Mouse (Mus musculus) spleen, adult 12 weeks (tissue): ENCODE data around the gene Gcnt4.
"Not testable (repeated sequence)": the region's sequence is repeated elsewhere in the genome, so short reads cannot be mapped to it uniquely, and the experiment has no call there.

Experiments
- DNase-seq: peaks from one replicate; pipeline ENCODE4 v3.0.0; 2022; ENCODE audit warnings: low spot score

The Gcnt4 gene

GRCm38 (mm10) chr13:96923999-96924961, at the start of gene Gcnt4:
Gene Gcnt4 (plus strand): TSS chr13:96924689.
- DNase-seq: no peak

GRCm38 (mm10) chr13:96878220-96879057, 46.0 kb upstream of the Gcnt4 start:
- DNase-seq: no peak

GRCm38 (mm10) chr13:96884534-96884933, 40.0 kb upstream of the Gcnt4 start:
- DNase-seq: no peak

- no peak for DNase-seq
These were observed 34.5 kb upstream of the Gcnt4 start for GRCm38 (mm10) chr13:96889985-96890384.

GRCm38 (mm10) chr13:96895144-96895543, 29.3 kb upstream of the Gcnt4 start:
- no peak for DNase-seq

GRCm38 (mm10) chr13:96906717-96907116, 17.8 kb upstream of the Gcnt4 start:
- DNase-seq: no peak

- DNase-seq: no peak
These were observed 13.3 kb upstream of the Gcnt4 start for GRCm38 (mm10) chr13:96911202-96911601.

GRCm38 (mm10) chr13:96923134-96923533, 1.4 kb upstream of the Gcnt4 start:
- not testable (repeated sequence) for DNase-seq

GRCm38 (mm10) chr13:96924985-96925745, 676 bp downstream of the Gcnt4 start:
- DNase-seq: no peak

- DNase-seq: no peak
These were observed 1.7 kb downstream of the Gcnt4 start for GRCm38 (mm10) chr13:96925991-96926725.

GRCm38 (mm10) chr13:96927781-96928180, 3.3 kb downstream of the Gcnt4 start:
- no peak for DNase-seq

GRCm38 (mm10) chr13:96928432-96929039, 4.0 kb downstream of the Gcnt4 start:
- no peak for DNase-seq

- DNase-seq: no peak
These were observed 8.3 kb downstream of the Gcnt4 start for GRCm38 (mm10) chr13:96932745-96933144.

GRCm38 (mm10) chr13:96933367-96933766, 8.9 kb downstream of the Gcnt4 start:
- DNase-seq: no peak

- no peak for DNase-seq
These were observed 11.8 kb downstream of the Gcnt4 start for GRCm38 (mm10) chr13:96936173-96936777.

GRCm38 (mm10) chr13:96937059-96937558, 12.6 kb downstream of the Gcnt4 start:
- no peak for DNase-seq

- DNase-seq: no peak
These were observed 15.2 kb downstream of the Gcnt4 start for GRCm38 (mm10) chr13:96939680-96940079.

- not testable (repeated sequence) for DNase-seq
These were observed 17.0 kb downstream of the Gcnt4 start for GRCm38 (mm10) chr13:96941481-96941880.

GRCm38 (mm10) chr13:96943571-96943970, 19.1 kb downstream of the Gcnt4 start:
- DNase-seq: no peak

- DNase-seq: no peak
These were observed 21.3 kb downstream of the Gcnt4 start for GRCm38 (mm10) chr13:96945748-96946147.
